Mouse (Mus musculus) MEL (cell line): ENCODE data around the gene Clip4. TPM values are rescaled to one million over a fixed set of nuclear protein-coding genes. Genes with fewer than 3 reads are reported as not detected.
A peak's percentile ranks its signal among the peaks of the same experiment; 100 is the strongest.

Source experiments
- DNase-seq: peaks from one replicate; pipeline ENCODE4 v3.0.0; 2011; ENCODE audit warnings: low read depth, low spot score
- H3K27ac ChIP-seq: 2 replicates; pipeline ENCODE4 v1.5.1; 2012; ENCODE audit warnings: low read depth, mild to moderate bottlenecking, control low read depth, low read length, moderate library complexity; ENCODE audit not compliant: control insufficient read depth
- H3K27me3 ChIP-seq, 2 experiments: fragments of 150-350 bp in 1 of 2; sonication (generic) in 1 of 2; 2 replicates each; pipeline ENCODE4 v1.6.1; 2012; ENCODE audit warnings: low read length in 2 of 2, mild to moderate bottlenecking in 2 of 2, improper control_type of control experiment in 1 of 2, moderate library complexity in 1 of 2; ENCODE audit not compliant: insufficient read depth in 2 of 2, control insufficient read depth in 1 of 2
- H3K36me3 ChIP-seq, 2 experiments: 2 replicates each; pipeline ENCODE4 v1.6.1; 2012 to 2014; ENCODE audit warnings: low read length in 2 of 2, improper control_type of control experiment in 1 of 2, inconsistent platforms in 1 of 2, mild to moderate bottlenecking in 1 of 2; ENCODE audit not compliant: insufficient read depth in 2 of 2, control insufficient read depth in 1 of 2
- H3K4me1 ChIP-seq, 2 experiments: fragments of 150-350 bp in 1 of 2; sonication (generic) in 1 of 2; 2 replicates each; pipeline ENCODE4 v1.6.1; 2012; ENCODE audit warnings: low read length in 2 of 2, improper control_type of control experiment in 1 of 2, mild to moderate bottlenecking in 1 of 2; ENCODE audit not compliant: insufficient read depth in 2 of 2, control insufficient read depth in 1 of 2
- H3K4me3 ChIP-seq, 2 experiments: fragments of 150-350 bp in 1 of 2; sonication (generic) in 1 of 2; 2 replicates each; pipeline ENCODE4 v1.5.1; 2012; ENCODE audit warnings: low read depth in 2 of 2, low read length in 2 of 2, mild to moderate bottlenecking in 2 of 2, moderate library complexity in 2 of 2, control low read depth in 1 of 2, improper control_type of control experiment in 1 of 2; ENCODE audit not compliant: control insufficient read depth in 1 of 2, insufficient read depth in 1 of 2
- H3K79me2 ChIP-seq: 2 replicates; pipeline ENCODE4 v1.6.1; 2012; ENCODE audit warnings: mild to moderate bottlenecking, low read length, moderate library complexity; ENCODE audit not compliant: control insufficient read depth, poor library complexity, insufficient read depth
- H3K9ac ChIP-seq: 2 replicates; pipeline ENCODE4 v1.6.1; 2012; ENCODE audit warnings: low read depth, mild to moderate bottlenecking, control low read depth, low read length, moderate library complexity; ENCODE audit not compliant: control insufficient read depth, poor library complexity, severe bottlenecking
- H3K9me3 ChIP-seq: fragments of 150-350 bp; sonication (generic); replicated peaks from 2 replicates; pipeline ENCODE4 v1.6.1; 2012; ENCODE audit warnings: mild to moderate bottlenecking, low read length, improper control_type of control experiment, moderate library complexity; ENCODE audit not compliant: insufficient read depth
- BHLHE40 ChIP-seq: IDR thresholded peaks from 2 replicates; pipeline ENCODE4 v1.6.1; 2012; ENCODE audit warnings: low read depth, mild to moderate bottlenecking, inconsistent platforms, low read length, improper control_type of control experiment, borderline replicate concordance
- CTCF ChIP-seq, 3 experiments: IDR thresholded peaks in 2 of 3; conservative IDR thresholded peaks in 1 of 3; 2 replicates each; pipeline ENCODE4 v1.5.1; 2011 to 2012; ENCODE audit warnings: low read length in 3 of 3, low read depth in 2 of 3, mild to moderate bottlenecking in 2 of 3, improper control_type of control experiment in 1 of 3, inconsistent platforms in 1 of 3, mixed read lengths in 1 of 3, moderate library complexity in 1 of 3; ENCODE audit not compliant: control insufficient read depth in 1 of 3, insufficient read depth in 1 of 3, poor library complexity in 1 of 3, severe bottlenecking in 1 of 3
- ETS1 ChIP-seq: IDR thresholded peaks from 2 replicates; pipeline ENCODE4 v1.6.1; 2012; ENCODE audit warnings: low read depth, mild to moderate bottlenecking, inconsistent platforms, low read length, improper control_type of control experiment, moderate library complexity
- HCFC1 ChIP-seq: IDR thresholded peaks from 2 replicates; pipeline ENCODE4 v1.6.1; 2012; ENCODE audit warnings: low read depth, mild to moderate bottlenecking, inconsistent platforms, low read length, improper control_type of control experiment, moderate library complexity
- KAT2A ChIP-seq: conservative IDR thresholded peaks from 2 replicates; pipeline ENCODE4 v1.6.1; 2012; ENCODE audit warnings: low read depth, low read length, improper control_type of control experiment, inconsistent platforms
- MAX ChIP-seq: IDR thresholded peaks from 2 replicates; pipeline ENCODE4 v1.6.1; 2011; ENCODE audit warnings: low read length, improper control_type of control experiment
- MYB ChIP-seq: IDR thresholded peaks from 2 replicates; pipeline ENCODE4 v1.6.1; 2011; ENCODE audit warnings: mild to moderate bottlenecking, low read depth, low read length, improper control_type of control experiment
- NELFE ChIP-seq: IDR thresholded peaks from 2 replicates; pipeline ENCODE4 v1.6.1; 2011; ENCODE audit warnings: low read depth, low read length, improper control_type of control experiment
- NRF1 ChIP-seq: IDR thresholded peaks from 2 replicates; pipeline ENCODE4 v1.6.1; 2014; ENCODE audit warnings: low read depth, mild to moderate bottlenecking, inconsistent platforms, low read length, improper control_type of control experiment, moderate library complexity; ENCODE audit not compliant: poor library complexity, insufficient read depth, severe bottlenecking
- POLR2A ChIP-seq, 2 experiments: IDR thresholded peaks; 2 replicates each; pipeline ENCODE4 v1.6.1; 2011 to 2012; ENCODE audit warnings: low read length in 2 of 2, mild to moderate bottlenecking in 2 of 2, control low read depth in 1 of 2, improper control_type of control experiment in 1 of 2, low read depth in 1 of 2, moderate library complexity in 1 of 2; ENCODE audit not compliant: control insufficient read depth in 1 of 2, insufficient read depth in 1 of 2, poor library complexity in 1 of 2
- POLR2AphosphoS5 ChIP-seq: IDR thresholded peaks from 2 replicates; pipeline ENCODE4 v1.6.1; 2012; ENCODE audit warnings: low read depth, borderline replicate concordance, mild to moderate bottlenecking, inconsistent platforms, low read length, moderate library complexity, mixed read lengths
- RCOR1 ChIP-seq: IDR thresholded peaks from 2 replicates; pipeline ENCODE4 v1.6.1; 2012; ENCODE audit warnings: low read depth, mild to moderate bottlenecking, inconsistent platforms, low read length, improper control_type of control experiment
- TAL1 ChIP-seq: IDR thresholded peaks from 2 replicates; pipeline ENCODE4 v1.6.1; 2012; ENCODE audit warnings: mild to moderate bottlenecking, inconsistent platforms, low read length, moderate library complexity, mixed read lengths
- TBP ChIP-seq: IDR thresholded peaks from 2 replicates; pipeline ENCODE4 v1.8.0; 2011; ENCODE audit warnings: low read depth, low read length, improper control_type of control experiment
- UBTF ChIP-seq: IDR thresholded peaks from 2 replicates; pipeline ENCODE4 v1.6.1; 2012; ENCODE audit warnings: low read depth, mild to moderate bottlenecking, inconsistent platforms, low read length, improper control_type of control experiment, moderate library complexity, borderline replicate concordance; ENCODE audit not compliant: insufficient read depth
- USF2 ChIP-seq, 2 experiments: IDR thresholded peaks; 2 replicates each; pipeline ENCODE4 v1.6.1; 2011 to 2012; ENCODE audit warnings: improper control_type of control experiment in 2 of 2, low read length in 2 of 2, borderline replicate concordance in 1 of 2, inconsistent platforms in 1 of 2, low read depth in 1 of 2, mild to moderate bottlenecking in 1 of 2; ENCODE audit not compliant: insufficient read depth in 1 of 2
- ZKSCAN1 ChIP-seq: IDR thresholded peaks from 2 replicates; pipeline ENCODE4 v1.6.1; 2012; ENCODE audit warnings: low read depth, mild to moderate bottlenecking, inconsistent platforms, low read length, improper control_type of control experiment, moderate library complexity
- polyA plus RNA-seq, 2 experiments: library from polyadenylated mRNA; stranded (reverse) in 1 of 2; unstranded in 1 of 2; fragments of >175 nt in 1 of 2; fragments of >200 nt in 1 of 2; gene quantifications; 2 replicates each; pipeline versions ENCODE4 v1.2.1 to v1.2.4; 2012; ENCODE audit warnings: low replicate concordance in 2 of 2, low read depth in 1 of 2; ENCODE audit not compliant: insufficient read length in 2 of 2, insufficient read depth in 1 of 2, missing spikeins in 1 of 2
- total RNA-seq: library from RNA; depleted of rRNA; stranded (reverse); fragments of 300-350 nt; gene quantifications from 2 replicates; pipeline ENCODE4 v1.2.3, GENCODE M21; 2012

Gene Clip4
- total and polyA plus RNA-seq, 3 experiments, result not detected

- H3K4me3 ChIP-seq, result no peak overlapping the region
- TF ChIP-seq UBTF (no peak), POLR2A (IDR thresholded peaks at IDR 0.05; ENCODE audit: control insufficient read depth in 1 of 2, insufficient read depth in 1 of 2, low read depth in 1 of 2, low read length in 2 of 2, poor library complexity in 1 of 2) (no peak), KAT2A (no peak), MYB (no peak)
- no peaks in the 10 kb centered on the region for H3K4me1 ChIP-seq
- H3K27me3 ChIP-seq, result no peaks in the 10 kb centered on the region
- H3K79me2 ChIP-seq, result no peaks in the 10 kb centered on the region
- no peak for DNase-seq
- no peak overlapping the region for H3K9ac ChIP-seq
- H3K36me3 ChIP-seq, result no peaks in the 10 kb centered on the region
- no peak overlapping the region for H3K27ac ChIP-seq
- H3K9me3 ChIP-seq, result no peaks in the 10 kb centered on the region
Observed at GRCm38 (mm10) chr17:71775279-71775678, 7.0 kb downstream of the Clip4 start.

- DNase-seq, result peak; percentile 8
- no peak overlapping the region for H3K4me3 ChIP-seq
- no peak overlapping the region for H3K27ac ChIP-seq
- H3K9ac ChIP-seq, result no peak overlapping the region
- H3K79me2 ChIP-seq, result no peaks in the 10 kb centered on the region
- H3K4me1 ChIP-seq, result no peaks in the 10 kb centered on the region
- H3K36me3 ChIP-seq, result no peaks in the 10 kb centered on the region
- H3K27me3 ChIP-seq, result no peaks in the 10 kb centered on the region
- H3K9me3 ChIP-seq, result no peaks in the 10 kb centered on the region
- TF ChIP-seq USF2 (IDR thresholded peaks at IDR 0.05; ENCODE audit: borderline replicate concordance in 1 of 2, insufficient read depth in 1 of 2, low read depth in 1 of 2, low read length in 2 of 2) (no peak), CTCF (IDR thresholded peaks at IDR 0.05 in 2 of 3, conservative IDR thresholded peaks at IDR 0.05 in 1 of 3; ENCODE audit: control insufficient read depth in 1 of 3, insufficient read depth in 1 of 3, low read depth in 2 of 3, low read length in 3 of 3, poor library complexity in 1 of 3, severe bottlenecking in 1 of 3) (peak; percentile 13 to 45 (median 15); a peak in 3 of 6 replicates)
Observed at GRCm38 (mm10) chr17:71778696-71779095, 10.4 kb downstream of the Clip4 start.

DNA sequence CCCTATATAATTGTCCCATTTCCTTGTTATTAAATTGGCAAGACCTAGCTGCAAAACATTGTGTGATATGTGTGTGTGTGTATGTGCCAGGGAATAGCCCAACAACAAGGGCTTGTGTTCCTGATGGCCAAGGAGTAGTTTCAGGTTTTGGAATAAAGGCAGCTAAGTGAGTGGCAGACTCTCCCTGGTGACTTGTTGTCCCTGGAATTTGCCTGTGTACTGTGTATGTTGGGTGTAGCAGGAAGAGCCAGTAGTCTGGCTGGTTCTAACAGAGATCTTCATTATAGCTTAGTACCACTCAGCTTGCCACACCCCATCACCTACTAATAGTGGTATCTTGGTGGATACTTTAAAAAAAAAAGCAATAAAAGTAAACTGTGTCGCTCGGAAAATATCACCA, 12.2 kb downstream of the Clip4 start:
- no peaks in the 10 kb centered on the region for H3K27me3 ChIP-seq
- no peak overlapping the region for H3K9ac ChIP-seq
- H3K4me1 ChIP-seq, result no peaks in the 10 kb centered on the region
- H3K36me3 ChIP-seq, result no peaks in the 10 kb centered on the region
- no peak overlapping the region for H3K27ac ChIP-seq
- TF ChIP-seq CTCF (IDR thresholded peaks at IDR 0.05 in 2 of 3, conservative IDR thresholded peaks at IDR 0.05 in 1 of 3; ENCODE audit: control insufficient read depth in 1 of 3, insufficient read depth in 1 of 3, low read depth in 2 of 3, low read length in 3 of 3, poor library complexity in 1 of 3, severe bottlenecking in 1 of 3) (no peak), ZKSCAN1 (no peak), ETS1 (no peak), POLR2AphosphoS5 (no peak), BHLHE40 (no peak), RCOR1 (no peak), HCFC1 (no peak), UBTF (no peak), TBP (no peak), NELFE (no peak), TAL1 (no peak), NRF1 (no peak), MAX (no peak)
- no peak for DNase-seq
- no peak overlapping the region for H3K4me3 ChIP-seq
- H3K9me3 ChIP-seq, result no peaks in the 10 kb centered on the region
- no peaks in the 10 kb centered on the region for H3K79me2 ChIP-seq
